Mouse (Mus musculus): ENCODE results near the gene Iqgap3. TPM values are rescaled to one million over a fixed set of nuclear protein-coding genes. Genes with fewer than 3 reads are reported as not detected.
A peak's percentile ranks its signal among the peaks of the same experiment; 100 is the strongest.

The Iqgap3 gene
- polyA plus RNA-seq, 1 experiment from 2014 or later: 2.4 TPM

GRCm38 (mm10) chr3:88145411-88145782 lies 63.6 kb downstream of the Iqgap3 start:
- peaks cover 70% of the 10 kb centered on the region for H3K4me1 ChIP-seq (replicated peaks; ENCODE audit: control insufficient read depth, insufficient read depth, low read length)
- H3K9me3 ChIP-seq (ENCODE audit: control insufficient read depth, low read length): no peaks in the 10 kb centered on the region
- H3K27ac ChIP-seq: no peak overlapping the region
- no peaks in the 10 kb centered on the region for H3K36me3 ChIP-seq (replicated peaks; ENCODE audit: control insufficient read depth, insufficient read depth)
- WGBS: 37% methylated on average over 4 of the region's 4 CpGs
- peak overlapping the region; percentile 82 for H3K9ac ChIP-seq
- ATAC-seq (ENCODE audit: low FRiP score) (no peak), DNase-seq (ENCODE audit: low spot score) (no peak)
- H3K4me2 ChIP-seq (replicated peaks): peak overlapping the region; percentile 93
- H3K27me3 ChIP-seq (ENCODE audit: control insufficient read depth, insufficient read depth, low read length): peaks cover 7% of the 10 kb centered on the region
- H3K4me3 ChIP-seq (replicated peaks; ENCODE audit: low read length): peak overlapping the region; percentile 0; the same call in 1 of the 2 replicates

GRCm38 (mm10) chr3:88145952-88146351 lies 64.2 kb downstream of the Iqgap3 start:
- H3K9ac ChIP-seq: peak overlapping the region; percentile 82
- no peaks in the 10 kb centered on the region for H3K36me3 ChIP-seq (replicated peaks; ENCODE audit: control insufficient read depth, insufficient read depth)
- H3K27me3 ChIP-seq (ENCODE audit: control insufficient read depth, insufficient read depth, low read length): peaks cover 1% of the 10 kb centered on the region
- H3K4me2 ChIP-seq (replicated peaks): no peak overlapping the region
- 75% methylated on average over 5 of the region's 5 CpGs for WGBS
- DNase-seq (ENCODE audit: low spot score) (no peak), ATAC-seq (ENCODE audit: low FRiP score) (no peak)
- no peaks in the 10 kb centered on the region for H3K9me3 ChIP-seq (ENCODE audit: control insufficient read depth, low read length)
- peaks cover 72% of the 10 kb centered on the region for H3K4me1 ChIP-seq (replicated peaks; ENCODE audit: control insufficient read depth, insufficient read depth, low read length)
- H3K4me3 ChIP-seq (replicated peaks; ENCODE audit: low read length): no peak overlapping the region
- no peak overlapping the region for H3K27ac ChIP-seq

GRCm38 (mm10) chr3:88146376-88147112 lies 64.8 kb downstream of the Iqgap3 start:
- H3K4me1 ChIP-seq (replicated peaks; ENCODE audit: control insufficient read depth, insufficient read depth, low read length): peaks cover 72% of the 10 kb centered on the region
- no peak overlapping the region for H3K4me2 ChIP-seq (replicated peaks)
- no peaks in the 10 kb centered on the region for H3K27me3 ChIP-seq (ENCODE audit: control insufficient read depth, insufficient read depth, low read length)
- H3K27ac ChIP-seq: no peak overlapping the region
- 38% methylated on average over 5 of the region's 5 CpGs for WGBS
- no peak for ATAC-seq (ENCODE audit: low FRiP score)
- H3K4me3 ChIP-seq (replicated peaks; ENCODE audit: low read length): no peak overlapping the region
- H3K9ac ChIP-seq: 0 out of 2 replicates have a peak overlapping the region, but pooled peaks have one; percentile 82
- H3K36me3 ChIP-seq (replicated peaks; ENCODE audit: control insufficient read depth, insufficient read depth): no peaks in the 10 kb centered on the region
- no peak for DNase-seq (ENCODE audit: low spot score)
- H3K9me3 ChIP-seq (ENCODE audit: control insufficient read depth, low read length): no peaks in the 10 kb centered on the region

GRCm38 (mm10) chr3:88147444-88147843 lies 65.7 kb downstream of the Iqgap3 start:
- DNase-seq (ENCODE audit: low spot score) (no peak), ATAC-seq (ENCODE audit: low FRiP score) (no peak)
- Histone ChIP-seq H3K4me2 (replicated peaks) (no peak overlapping the region), H3K9ac (no peak overlapping the region), H3K27me3 (ENCODE audit: control insufficient read depth, insufficient read depth, low read length) (no peaks in the 10 kb centered on the region), H3K4me3 (replicated peaks; ENCODE audit: low read length) (no peak overlapping the region), H3K4me1 (replicated peaks; ENCODE audit: control insufficient read depth, insufficient read depth, low read length) (peaks cover 79% of the 10 kb centered on the region), H3K36me3 (replicated peaks; ENCODE audit: control insufficient read depth, insufficient read depth) (no peaks in the 10 kb centered on the region), H3K27ac (no peak overlapping the region), H3K9me3 (ENCODE audit: control insufficient read depth, low read length) (no peaks in the 10 kb centered on the region)
- 74% methylated on average over 2 of the region's 2 CpGs for WGBS

- Histone ChIP-seq H3K4me3 (replicated peaks; ENCODE audit: low read length) (no peak overlapping the region), H3K9ac (no peak overlapping the region), H3K9me3 (ENCODE audit: control insufficient read depth, low read length) (no peaks in the 10 kb centered on the region), H3K4me2 (replicated peaks) (no peak overlapping the region), H3K4me1 (replicated peaks; ENCODE audit: control insufficient read depth, insufficient read depth, low read length) (peaks cover 83% of the 10 kb centered on the region), H3K36me3 (replicated peaks; ENCODE audit: control insufficient read depth, insufficient read depth) (no peaks in the 10 kb centered on the region), H3K27me3 (ENCODE audit: control insufficient read depth, insufficient read depth, low read length) (no peaks in the 10 kb centered on the region), H3K27ac (no peak overlapping the region)
- 83% methylated on average over 1 of the region's 1 CpGs for WGBS
- no peak for DNase-seq (ENCODE audit: low spot score)
- ATAC-seq (ENCODE audit: low FRiP score): no peak
These were observed 66.1 kb downstream of the Iqgap3 start for GRCm38 (mm10) chr3:88147866-88148265.

- no peak overlapping the region for H3K4me3 ChIP-seq (replicated peaks; ENCODE audit: low read length)
- H3K27me3 ChIP-seq (ENCODE audit: control insufficient read depth, insufficient read depth, low read length): no peaks in the 10 kb centered on the region
- ATAC-seq (ENCODE audit: low FRiP score) (no peak), DNase-seq (ENCODE audit: low spot score) (no peak)
- no peak overlapping the region for H3K4me2 ChIP-seq (replicated peaks)
- no peak overlapping the region for H3K9ac ChIP-seq
- WGBS: 86% methylated on average over 5 of the region's 5 CpGs
- H3K27ac ChIP-seq: no peak overlapping the region
- H3K36me3 ChIP-seq (replicated peaks; ENCODE audit: control insufficient read depth, insufficient read depth): no peaks in the 10 kb centered on the region
- H3K4me1 ChIP-seq (replicated peaks; ENCODE audit: control insufficient read depth, insufficient read depth, low read length): peaks cover 83% of the 10 kb centered on the region
- H3K9me3 ChIP-seq (ENCODE audit: control insufficient read depth, low read length): no peaks in the 10 kb centered on the region
These were observed 66.6 kb downstream of the Iqgap3 start for GRCm38 (mm10) chr3:88148354-88148753.

GRCm38 (mm10) chr3:88148776-88149509 lies 67.2 kb downstream of the Iqgap3 start:
- Histone ChIP-seq H3K4me1 (replicated peaks; ENCODE audit: control insufficient read depth, insufficient read depth, low read length) (peaks cover 78% of the 10 kb centered on the region), H3K4me2 (replicated peaks) (no peak overlapping the region; the same call in 1 of the 2 replicates), H3K4me3 (replicated peaks; ENCODE audit: low read length) (no peak overlapping the region), H3K27me3 (ENCODE audit: control insufficient read depth, insufficient read depth, low read length) (no peaks in the 10 kb centered on the region), H3K36me3 (replicated peaks; ENCODE audit: control insufficient read depth, insufficient read depth) (no peaks in the 10 kb centered on the region), H3K9ac (no peak overlapping the region), H3K27ac (peak overlapping the region; percentile 85), H3K9me3 (ENCODE audit: control insufficient read depth, low read length) (no peaks in the 10 kb centered on the region)
- DNase-seq (ENCODE audit: low spot score) (no peak), ATAC-seq (ENCODE audit: low FRiP score) (no peak)
- 52% methylated on average over 4 of the region's 4 CpGs for WGBS

- Histone ChIP-seq H3K9ac (peak overlapping the region; percentile 41; the same call in 1 of the 2 replicates), H3K27me3 (ENCODE audit: control insufficient read depth, insufficient read depth, low read length) (no peaks in the 10 kb centered on the region), H3K27ac (peak overlapping the region; percentile 85), H3K4me2 (replicated peaks) (peak overlapping the region; percentile 6; the same call in 1 of the 2 replicates), H3K9me3 (ENCODE audit: control insufficient read depth, low read length) (no peaks in the 10 kb centered on the region), H3K4me1 (replicated peaks; ENCODE audit: control insufficient read depth, insufficient read depth, low read length) (peaks cover 72% of the 10 kb centered on the region), H3K4me3 (replicated peaks; ENCODE audit: low read length) (no peak overlapping the region), H3K36me3 (replicated peaks; ENCODE audit: control insufficient read depth, insufficient read depth) (no peaks in the 10 kb centered on the region)
- 10% methylated on average over 6 of the region's 6 CpGs for WGBS
- DNase-seq (ENCODE audit: low spot score) (no peak), ATAC-seq (ENCODE audit: low FRiP score) (no peak)
These were observed 67.8 kb downstream of the Iqgap3 start for GRCm38 (mm10) chr3:88149510-88149974.

Data from hindbrain, embryonic 14.5 days (tissue).